Mouse (Mus musculus) cerebral cortex, adult 2 months (tissue): ENCODE data around the gene Gm49450.

Experiments
- WGBS: fragments of 180-500 bp; shearing (Covaris S2); methylation state at CpG from one replicate; pipeline ENCODE4 v1.1.7; 2018; 5-methylcytosine and 5-hydroxymethylcytosine counted together

Gene Gm49450

DNA sequence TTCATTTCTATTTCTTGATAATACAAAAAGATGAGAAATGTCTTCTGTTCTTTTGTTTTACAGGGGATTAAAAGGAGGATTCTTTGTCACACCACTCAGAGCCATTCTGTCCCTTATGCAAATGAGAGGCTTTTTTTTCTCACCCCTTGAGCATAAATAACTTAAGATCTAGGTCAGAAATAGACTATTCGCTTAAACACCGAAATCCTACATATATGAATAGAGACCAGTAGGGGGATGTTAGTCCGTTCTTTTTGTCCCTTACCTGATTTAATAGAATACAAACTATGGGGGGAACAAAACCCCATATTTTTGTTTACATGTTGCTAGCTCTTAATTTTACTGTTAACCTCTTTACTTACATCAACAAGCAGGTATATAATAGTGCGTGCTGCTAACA is 2.6 kb upstream of the Gm49450 start:
- 59% methylated on average over 4 of the region's 4 CpGs for WGBS

DNA sequence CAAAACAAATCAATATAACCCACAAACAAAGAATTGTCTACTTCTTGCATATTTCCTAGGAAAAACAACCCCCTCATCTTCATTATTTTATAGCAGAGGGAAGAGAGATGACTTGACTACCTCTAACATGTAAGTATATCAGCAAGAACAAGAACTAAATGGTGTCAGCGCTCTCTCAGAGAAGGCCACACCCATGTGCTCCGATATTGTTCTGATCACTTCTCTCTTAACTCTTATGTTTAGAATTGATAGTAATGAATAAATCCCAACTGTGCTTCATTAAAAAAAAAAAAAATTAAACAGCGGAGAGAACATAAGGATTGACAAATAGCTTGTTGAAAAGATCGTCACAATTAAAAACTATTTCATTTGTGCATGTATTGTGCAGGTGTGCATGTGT is 2.0 kb upstream of the Gm49450 start:
- WGBS = 37% methylated on average over 4 of the region's 4 CpGs

- 13% methylated on average over 14 of the region's 14 CpGs for WGBS
Observed at GRCm38 (mm10) chr15:98954425-98955253, 1.3 kb upstream of the Gm49450 start.

GRCm38 (mm10) chr15:98952751-98953400 is 475 bp downstream of the Gm49450 start:
- WGBS = under 1% methylated on average over 41 of the region's 41 CpGs

DNA sequence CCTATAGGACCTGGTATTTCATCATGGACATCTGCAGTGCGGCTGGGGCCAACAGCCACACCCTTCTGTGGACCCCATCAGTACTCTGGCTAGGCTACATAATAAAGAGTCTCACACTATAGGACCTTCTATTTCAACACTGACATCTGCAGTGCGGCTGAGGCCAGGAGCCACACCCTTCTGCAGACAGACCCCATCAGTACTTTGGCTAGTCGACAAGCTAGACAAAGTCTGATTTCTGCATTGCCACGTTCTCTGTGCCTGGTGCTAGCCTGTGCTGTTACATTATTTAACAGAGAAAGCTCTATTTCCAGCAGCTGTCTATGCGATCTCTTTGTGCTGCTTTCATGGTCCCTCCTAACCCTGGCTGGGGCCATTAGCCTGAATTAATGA is 1.3 kb downstream of the Gm49450 start:
- WGBS = 6% methylated on average over 5 of the region's 5 CpGs

DNA sequence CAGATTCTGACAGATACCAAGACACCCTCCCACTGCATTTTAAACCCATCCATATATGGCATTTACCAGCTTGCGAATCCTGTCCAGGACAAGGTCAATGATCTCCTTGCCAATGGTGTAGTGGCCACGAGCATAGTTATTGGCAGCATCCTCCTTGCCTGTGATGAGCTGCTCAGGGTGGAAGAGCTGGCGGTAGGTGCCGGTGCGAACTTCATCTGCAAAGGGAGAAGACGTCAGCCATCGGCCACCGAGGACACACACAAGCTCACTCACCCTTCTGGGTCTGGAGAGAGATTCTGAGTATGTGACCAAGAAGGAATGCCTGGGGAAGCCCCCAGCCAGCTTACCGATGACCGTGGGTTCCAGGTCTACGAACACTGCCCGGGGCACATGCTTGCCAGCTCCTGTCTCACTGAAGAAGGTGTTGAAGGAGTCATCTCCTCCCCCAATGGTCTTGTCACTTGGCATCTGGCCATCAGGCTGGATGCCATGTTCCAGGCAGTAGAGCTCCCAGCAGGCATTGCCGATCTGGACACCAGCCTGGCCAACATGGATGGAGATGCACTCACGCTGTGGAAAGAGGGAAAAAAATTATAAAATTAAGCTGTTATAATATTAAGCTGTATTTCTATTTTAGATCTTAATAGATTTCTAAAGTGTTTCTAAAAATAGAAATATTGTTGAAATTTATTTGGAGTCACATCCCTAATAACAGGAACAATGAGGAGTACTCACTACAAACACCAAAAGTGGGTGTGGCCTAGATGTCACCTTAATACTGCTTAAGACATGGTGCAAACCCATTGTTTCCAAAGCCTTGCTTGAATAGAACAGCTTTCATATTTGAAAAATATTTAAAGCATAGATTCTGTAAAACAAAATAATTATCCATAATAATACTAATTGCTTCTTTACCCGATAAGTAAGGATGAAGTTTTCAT is 2.0 kb downstream of the Gm49450 start:
- WGBS = 24% methylated on average over 11 of the region's 15 CpGs

GRCm38 (mm10) chr15:98949607-98949892 is 3.8 kb downstream of the Gm49450 start:
- 38% methylated on average over 3 of the region's 3 CpGs for WGBS

DNA sequence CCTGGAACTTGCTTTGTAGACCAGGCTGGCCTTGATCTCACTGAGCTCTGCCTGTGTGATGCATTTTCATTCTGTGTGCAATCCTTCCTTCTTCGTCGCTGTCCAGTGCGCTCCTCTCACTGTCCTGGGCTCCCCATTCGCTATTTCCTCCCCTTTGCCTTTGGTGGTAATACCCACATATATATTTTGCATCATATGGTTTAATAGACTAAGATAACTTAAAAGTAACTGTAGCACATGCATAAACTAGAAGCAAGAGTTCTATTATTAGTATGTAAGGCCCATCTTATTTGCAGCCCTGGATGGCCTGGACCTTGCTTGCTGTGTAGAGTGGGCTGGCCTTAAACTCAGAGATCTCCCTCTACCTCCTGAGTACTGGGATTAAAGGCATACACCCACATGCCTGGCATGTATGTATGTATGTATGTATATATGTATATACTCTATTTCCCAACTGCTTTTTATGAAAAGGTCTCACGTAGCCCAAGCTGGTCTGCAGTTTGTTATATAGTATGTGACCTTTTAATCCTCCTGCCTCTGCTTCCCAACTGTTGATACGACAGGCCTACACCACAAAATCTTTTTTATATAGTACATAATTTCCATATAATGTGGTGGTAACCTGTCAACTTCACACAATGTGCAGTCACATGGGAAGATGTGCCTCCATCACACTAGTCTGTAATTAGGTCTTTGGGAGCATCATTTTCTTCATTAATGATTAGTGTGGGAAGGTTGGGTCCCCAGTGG is 4.3 kb downstream of the Gm49450 start:
- 31% methylated on average over 6 of the region's 6 CpGs for WGBS

GRCm38 (mm10) chr15:98947884-98948283 is 5.5 kb downstream of the Gm49450 start:
- WGBS = 57% methylated on average over 3 of the region's 3 CpGs

DNA sequence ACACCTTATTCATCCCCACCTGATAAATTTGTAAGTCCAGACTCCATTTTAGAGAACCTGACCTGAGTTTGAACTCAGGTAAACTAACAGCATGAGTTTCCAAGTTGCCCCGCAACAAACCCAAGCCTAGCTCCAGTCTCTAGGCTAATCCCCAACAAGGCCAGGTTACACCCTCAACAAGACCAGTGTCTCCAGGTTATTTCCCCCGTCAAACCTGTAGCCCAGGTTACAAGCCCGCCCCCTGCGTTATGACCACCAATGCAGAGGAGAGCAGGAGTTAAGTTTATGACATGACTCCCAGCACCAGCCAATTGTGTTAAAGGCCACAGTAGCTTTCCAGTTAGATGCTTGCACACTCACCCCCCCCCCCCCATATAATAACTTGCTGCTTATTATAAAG is 10.2 kb downstream of the Gm49450 start:
- WGBS = 86% methylated on average over 4 of the region's 4 CpGs

- 63% methylated on average over 4 of the region's 4 CpGs for WGBS
Observed at GRCm38 (mm10) chr15:98942081-98942480, 11.3 kb downstream of the Gm49450 start.

GRCm38 (mm10) chr15:98941539-98941938 is 11.8 kb downstream of the Gm49450 start:
- 71% methylated on average over 2 of the region's 2 CpGs for WGBS

GRCm38 (mm10) chr15:98940816-98941215 is 12.5 kb downstream of the Gm49450 start:
- 52% methylated on average over 10 of the region's 10 CpGs for WGBS

DNA sequence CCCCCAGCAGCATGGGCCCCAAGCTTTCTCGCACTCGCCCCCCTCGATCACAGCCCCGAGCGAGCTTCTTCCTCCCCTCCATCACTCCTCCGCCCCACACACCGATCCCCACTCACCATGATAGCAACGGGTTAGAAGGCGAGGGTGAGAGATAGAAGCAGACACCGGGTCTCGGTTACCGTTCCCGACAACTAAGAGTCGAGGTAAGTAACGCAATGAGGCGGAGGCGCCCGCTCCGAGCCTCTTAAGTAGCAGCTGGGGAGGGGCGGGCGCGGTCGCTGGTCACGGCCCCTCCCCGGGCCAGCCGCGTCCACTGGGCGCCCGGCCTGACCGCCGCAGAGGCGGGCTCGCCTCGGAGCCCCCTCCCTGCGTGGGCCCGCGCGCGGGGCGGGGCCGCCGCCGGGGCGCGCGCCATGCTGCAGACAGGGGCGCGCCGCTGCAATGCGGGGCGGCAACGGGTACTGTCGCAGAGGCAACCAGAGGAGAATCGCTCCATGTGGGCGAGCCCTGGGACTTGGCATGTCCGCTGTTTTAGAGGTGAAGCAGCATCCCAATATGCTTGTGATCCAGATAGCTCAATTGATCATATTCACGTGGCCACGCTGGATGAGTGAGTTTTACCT is 19.0 kb downstream of the Gm49450 start, which contains the start of gene Tuba1b:
TSS of gene Tuba1b (minus strand) at position 349 of the 623 bp plus-strand sequence.
- under 1% methylated on average over 57 of the region's 58 CpGs for WGBS

- WGBS = under 1% methylated on average over 35 of the region's 35 CpGs
Observed at GRCm38 (mm10) chr15:98933833-98934216, 19.5 kb downstream of the Gm49450 start.

DNA sequence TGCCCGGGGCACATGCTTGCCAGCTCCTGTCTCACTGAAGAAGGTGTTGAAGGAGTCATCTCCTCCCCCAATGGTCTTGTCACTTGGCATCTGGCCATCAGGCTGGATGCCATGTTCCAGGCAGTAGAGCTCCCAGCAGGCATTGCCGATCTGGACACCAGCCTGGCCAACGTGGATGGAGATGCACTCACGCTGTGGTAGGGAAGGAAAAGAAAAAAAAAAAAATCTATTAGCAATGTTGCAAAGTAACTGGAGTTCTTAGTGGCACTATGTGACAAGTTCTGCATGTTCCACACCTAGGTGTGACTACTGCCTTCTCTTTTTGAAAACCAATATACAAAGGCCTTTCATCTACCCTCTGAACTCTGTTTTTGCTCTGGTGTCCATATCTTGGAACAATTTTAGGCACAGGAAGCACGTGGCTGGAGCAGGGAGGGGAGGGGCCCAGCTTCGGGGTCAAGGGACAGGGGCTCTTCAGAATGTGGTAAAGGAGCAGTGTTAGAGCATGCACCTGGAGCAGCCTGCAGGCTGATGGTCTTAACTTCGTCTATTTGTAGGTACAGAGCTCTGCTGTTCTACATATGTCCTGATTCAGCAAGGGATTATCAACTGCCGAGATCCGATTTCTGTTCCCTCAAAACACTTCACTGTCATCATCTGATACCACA is 20.2 kb downstream of the Gm49450 start:
- WGBS = 3% methylated on average over 8 of the region's 9 CpGs

- 61% methylated on average over 3 of the region's 3 CpGs for WGBS
Observed at GRCm38 (mm10) chr15:98930998-98931397, 22.4 kb downstream of the Gm49450 start.

- WGBS = 39% methylated on average over 8 of the region's 8 CpGs
Observed at GRCm38 (mm10) chr15:98930017-98930734, 23.2 kb downstream of the Gm49450 start.

DNA sequence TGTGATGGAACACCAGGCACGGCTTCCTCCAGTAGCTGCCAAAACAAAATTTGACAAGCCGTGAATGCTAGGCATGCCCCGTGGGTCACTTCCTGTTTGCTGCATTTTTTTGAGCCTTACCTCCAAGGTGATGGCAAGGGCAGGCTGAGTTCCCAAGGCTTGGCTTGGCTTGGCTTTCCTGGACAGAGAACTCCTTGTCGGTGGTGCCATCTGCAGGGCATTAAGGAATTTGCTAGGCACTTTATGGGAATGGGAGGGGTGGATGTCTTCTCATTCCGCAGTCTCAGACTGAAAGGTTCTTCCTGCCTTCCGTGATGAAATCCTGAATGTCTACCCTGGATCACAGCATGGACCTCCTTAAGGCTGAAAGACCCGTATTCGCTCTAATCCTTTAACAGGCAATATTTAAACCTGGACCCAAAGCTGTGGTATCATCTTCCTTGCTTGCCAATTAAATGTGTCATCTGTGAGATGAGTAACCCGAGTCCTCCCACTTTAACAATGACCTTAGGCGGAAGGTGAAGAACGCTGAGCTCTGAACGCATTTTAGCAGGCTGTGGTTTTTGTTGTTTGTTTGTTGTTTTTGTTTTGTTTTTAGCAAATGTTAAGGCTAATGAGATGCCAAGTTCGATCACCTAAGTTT is 24.6 kb downstream of the Gm49450 start:
- WGBS = 9% methylated on average over 13 of the region's 13 CpGs
